Mouse (Mus musculus) cerebellum, adult 11-12 months (tissue): ENCODE data around the gene Dgkz.

Experiments used
- DNase-seq: peaks from one replicate; pipeline ENCODE4 v3.0.0; 2022

The Dgkz gene

DNA sequence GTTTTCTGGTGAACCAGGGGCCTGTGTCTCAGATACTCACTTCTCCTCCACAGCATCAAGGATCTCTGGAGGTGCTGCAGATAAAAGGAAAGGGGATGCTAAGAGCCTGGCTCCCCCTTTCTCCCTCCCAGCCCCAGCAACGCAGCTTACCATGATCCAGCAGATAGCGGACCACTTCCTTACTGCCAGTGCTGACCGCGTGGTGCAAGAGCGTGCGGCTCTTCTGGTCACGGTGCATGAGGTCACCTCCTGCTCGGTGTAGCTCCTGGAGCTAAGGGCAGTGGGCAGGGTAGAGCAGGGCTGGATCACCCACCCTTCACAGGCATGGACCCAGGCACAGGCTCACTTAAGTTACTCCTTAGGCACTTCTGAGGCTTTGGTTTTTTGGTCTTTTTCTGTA, 41.6 kb downstream of the Dgkz start:
- peak; percentile 49 for DNase-seq

GRCm38 (mm10) chr2:91933471-91933870, 42.2 kb downstream of the Dgkz start:
- peak; percentile 89 for DNase-seq

- DNase-seq, result peak; percentile 81
These were observed 42.8 kb downstream of the Dgkz start for GRCm38 (mm10) chr2:91932737-91933350.

DNA sequence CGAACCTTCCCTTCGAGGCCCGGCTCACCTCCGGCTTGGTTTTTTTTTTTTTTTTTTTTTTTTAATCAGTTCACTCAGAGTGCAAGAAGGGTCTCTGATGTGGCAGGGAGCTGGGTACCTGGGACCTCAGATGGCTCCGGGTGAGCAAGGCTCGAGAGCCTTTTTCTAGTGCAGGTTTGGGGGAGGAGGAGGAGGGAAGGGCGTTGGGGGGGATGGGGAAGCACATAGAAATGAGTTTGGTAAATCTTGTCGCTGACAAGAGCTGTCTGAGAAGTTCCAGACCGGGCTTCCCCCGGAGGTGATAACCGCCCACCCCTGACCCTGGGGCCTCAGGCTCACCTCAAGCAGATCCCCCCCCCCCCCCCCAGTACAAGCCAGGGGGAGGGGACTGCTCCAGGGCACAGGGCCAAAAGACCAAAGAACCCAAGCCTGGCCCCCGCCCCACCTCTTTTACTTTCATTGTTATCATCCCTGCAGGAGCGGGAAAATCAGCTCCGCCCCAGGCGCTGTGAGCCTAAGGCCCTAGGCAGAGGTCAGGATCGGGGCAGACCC, 43.4 kb downstream of the Dgkz start, which contains the start of gene Mdk:
Gene Mdk (minus strand): TSS at position 138 of the 552 bp plus-strand sequence.
- peak; percentile 54 for DNase-seq

GRCm38 (mm10) chr2:91931328-91932159, 44.1 kb downstream of the Dgkz start:
- peak; percentile 59 for DNase-seq

DNA sequence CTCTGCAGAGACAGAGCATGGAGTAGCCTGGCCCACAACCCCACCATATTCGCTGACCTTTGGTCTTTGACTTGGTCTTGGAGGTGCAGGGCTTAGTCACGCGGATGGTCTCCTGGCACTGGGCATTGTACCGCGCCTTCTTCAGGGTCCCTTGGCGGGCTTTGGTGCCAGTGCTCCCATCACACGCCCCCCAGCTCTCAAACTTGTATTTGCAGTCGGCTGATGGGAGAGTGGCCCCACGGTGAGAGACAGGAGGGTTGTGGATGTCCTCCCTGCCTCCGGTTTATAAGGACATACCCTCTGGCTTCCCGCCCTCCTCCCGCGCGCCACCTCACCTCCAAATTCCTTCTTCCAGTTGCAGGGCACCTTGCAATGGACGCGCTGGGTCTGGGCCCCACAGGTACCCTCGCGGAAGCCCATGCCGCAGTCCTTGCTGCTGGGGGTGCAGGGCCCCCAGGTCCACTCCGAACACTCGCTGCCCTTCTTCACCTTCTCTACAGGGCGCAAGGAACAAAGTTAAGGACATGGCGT, 44.8 kb downstream of the Dgkz start:
- DNase-seq, result peak; percentile 55

- DNase-seq, result peak; percentile 74
These were observed 45.7 kb downstream of the Dgkz start for GRCm38 (mm10) chr2:91929936-91930335.

- DNase-seq, result no peak
These were observed 46.2 kb downstream of the Dgkz start for GRCm38 (mm10) chr2:91929455-91929854.

DNA sequence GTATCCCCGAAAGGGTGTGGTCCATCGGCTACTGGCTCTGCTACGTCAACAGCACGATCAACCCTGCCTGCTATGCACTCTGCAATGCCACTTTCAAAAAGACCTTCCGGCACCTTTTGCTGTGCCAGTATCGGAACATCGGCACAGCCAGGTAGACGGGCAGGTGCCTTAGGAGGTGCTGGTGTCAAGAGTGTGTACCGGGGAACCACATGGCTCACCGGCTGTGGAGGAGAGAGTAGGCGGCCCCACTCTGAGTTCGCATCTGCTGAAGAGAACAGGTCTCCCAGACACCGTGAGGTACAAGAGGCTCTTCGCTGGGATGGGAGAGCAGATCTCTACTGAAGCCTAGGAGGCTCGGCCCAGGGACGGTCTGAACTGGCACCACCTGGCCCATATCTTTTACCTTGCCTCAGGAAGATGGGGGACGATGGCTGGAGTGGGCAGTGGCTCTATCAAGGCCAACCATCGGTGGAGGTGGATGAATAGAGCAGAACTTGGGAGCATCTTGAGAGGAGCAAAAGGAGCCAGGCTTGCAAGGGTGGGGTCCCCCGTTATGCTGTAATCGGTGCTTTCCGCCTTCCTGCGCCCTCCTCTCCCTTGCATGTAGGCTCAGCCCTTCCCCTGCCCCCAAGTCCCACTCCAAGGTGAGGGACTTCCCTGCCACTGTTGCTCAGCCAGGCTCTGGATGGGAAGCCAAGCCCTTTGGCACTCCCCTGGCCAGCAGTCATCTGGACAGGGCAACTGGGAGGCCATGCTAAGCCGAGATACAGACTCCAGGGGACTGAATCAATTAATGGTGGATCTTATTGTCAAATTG, 46.9 kb downstream of the Dgkz start:
- peak; percentile 65 for DNase-seq

- peak; percentile 85 for DNase-seq
These were observed 47.7 kb downstream of the Dgkz start for GRCm38 (mm10) chr2:91927826-91928533.

DNA sequence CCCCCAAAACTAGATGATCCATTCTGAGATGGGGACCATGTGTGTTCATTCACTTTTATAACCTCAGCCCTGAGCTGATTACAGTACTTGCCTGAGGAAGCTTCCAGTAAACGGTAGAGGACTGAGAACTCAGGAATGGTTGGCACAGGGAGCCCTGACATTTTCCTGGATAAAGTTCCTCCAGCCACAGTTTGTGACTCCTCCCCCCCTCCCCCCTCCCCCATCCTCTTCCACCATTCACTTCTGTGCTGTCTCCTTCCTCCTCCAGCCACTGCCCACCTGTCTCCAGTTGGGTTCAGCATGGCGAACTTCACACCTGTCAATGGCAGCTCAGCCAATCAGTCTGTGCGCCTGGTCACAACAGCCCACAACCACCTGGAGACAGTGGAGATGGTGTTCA, 48.7 kb downstream of the Dgkz start, which contains the start of gene Chrm4:
Gene Chrm4 (plus strand): TSS at position 301 of the 400 bp plus-strand sequence.
- DNase-seq, result no peak

DNA sequence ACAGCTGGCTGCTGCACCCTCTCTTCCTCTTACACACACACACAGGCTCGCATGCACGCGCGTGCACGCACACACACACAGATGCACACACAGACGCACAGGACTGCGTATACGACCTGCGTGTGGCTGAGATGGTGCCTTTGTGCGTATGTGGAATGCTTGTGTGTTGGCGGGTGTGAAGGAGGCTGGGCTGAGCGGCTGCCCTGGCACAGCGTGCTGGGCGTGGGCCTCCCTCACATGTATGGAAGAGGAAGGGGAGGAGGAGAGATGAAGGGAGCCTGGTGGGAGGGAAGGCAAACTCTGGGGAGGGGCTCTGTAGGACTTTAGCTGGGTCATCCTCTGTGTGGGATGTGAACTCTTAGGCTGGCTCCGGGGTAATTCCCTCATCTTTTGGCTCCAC, 50.2 kb downstream of the Dgkz start:
- DNase-seq, result peak; percentile 34

DNA sequence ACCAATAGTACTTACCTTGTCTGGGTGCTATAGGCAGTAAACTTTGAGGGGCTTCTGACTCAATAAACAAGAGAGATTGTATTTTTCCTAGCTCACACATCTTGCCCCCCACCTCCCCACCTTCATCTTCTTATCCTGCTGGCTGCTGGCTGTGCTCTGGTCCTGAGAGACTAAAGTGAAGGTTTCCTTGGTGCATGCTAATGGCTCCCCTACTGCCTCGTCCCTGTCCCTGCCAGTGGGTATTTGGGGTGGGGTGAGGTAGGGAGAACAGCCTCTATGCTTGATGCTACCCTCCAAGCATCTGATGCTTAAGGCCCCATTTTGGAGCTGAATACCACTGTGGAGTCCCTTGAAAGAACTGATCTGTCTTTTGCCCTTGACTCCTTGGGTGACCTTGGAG, 50.9 kb downstream of the Dgkz start:
- peak; percentile 26 for DNase-seq

DNA sequence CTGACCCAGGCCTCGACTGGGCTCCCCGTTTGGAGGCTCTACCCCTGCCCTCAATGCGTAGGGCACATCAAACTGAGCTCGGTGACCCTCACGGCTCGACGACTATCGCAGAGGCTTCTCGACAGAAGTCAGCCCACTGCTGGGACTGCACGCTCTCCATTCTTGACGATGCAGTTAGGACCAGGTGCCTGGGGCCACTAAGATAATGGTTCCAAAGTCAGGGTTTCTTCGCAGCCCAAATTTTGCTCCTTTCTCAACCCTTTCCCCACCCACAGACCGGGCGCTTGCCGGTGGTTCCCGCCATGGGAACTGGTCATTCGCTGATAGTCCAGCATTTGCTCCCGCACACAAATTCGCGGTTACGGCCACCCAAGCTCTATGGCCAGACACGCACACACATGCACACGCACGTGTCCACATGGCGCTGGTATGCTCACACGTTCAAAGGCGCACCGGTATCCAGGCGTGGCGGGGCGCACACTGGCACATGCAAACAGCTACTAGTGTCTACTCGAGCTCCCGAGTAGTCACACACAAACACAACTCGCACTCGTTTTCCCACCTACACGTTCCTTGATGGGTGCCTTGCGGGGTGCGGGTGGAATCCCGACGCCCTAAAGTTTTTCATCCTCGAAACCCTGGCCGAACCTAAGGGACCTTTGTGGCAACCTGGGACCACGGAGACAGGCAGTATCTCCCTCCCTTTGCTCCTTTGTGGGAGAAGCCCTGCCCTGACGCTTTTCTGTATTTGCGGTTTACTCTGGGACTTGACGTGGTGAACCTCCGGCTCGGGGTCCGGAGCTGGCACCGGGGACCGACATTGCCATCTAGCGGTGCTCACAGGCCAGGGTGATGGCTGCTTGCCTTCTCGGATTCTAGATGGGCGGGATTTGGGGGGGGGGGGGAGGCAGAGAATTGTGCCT, 52.0 kb downstream of the Dgkz start:
- DNase-seq, result peak; percentile 68

DNA sequence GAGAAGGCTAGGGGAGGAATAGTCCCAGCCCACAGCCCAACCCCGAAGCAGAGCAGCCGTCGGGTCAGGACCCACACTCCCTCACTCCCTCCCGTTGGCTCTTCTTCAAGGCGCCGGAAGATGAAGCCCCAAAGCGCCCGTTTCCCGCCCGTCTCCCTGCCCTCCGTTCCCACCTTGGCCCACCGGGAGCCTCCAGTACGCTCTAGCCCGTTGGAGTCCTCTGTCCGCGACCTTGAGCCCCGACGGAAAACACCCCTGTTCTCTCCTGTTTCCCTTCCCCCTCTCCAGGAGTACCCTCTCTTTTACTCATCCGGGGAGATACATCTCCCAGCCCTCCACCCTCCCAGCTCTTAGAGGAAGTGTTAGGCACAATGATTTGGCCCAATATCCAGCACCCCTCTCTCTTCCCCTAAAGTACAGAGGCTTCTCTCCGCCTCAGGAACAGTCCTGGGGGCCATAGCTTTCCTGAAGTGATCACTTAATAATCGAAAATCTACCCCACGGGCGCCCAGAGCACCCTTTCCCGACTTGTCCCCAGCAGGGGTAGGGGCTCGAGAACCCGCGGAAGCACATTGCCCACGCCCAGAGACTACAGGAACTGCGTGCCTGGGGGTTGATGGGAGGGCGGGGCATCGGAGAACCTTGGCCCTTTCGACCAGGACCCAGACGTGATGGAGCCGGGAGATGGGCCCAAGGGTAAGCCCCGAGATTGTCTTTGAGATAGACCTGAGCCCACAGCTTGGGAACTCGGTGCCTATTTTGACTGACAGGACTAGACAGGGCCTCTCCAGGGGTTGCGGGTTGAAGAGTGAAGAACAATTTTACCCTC, 52.9 kb downstream of the Dgkz start:
- peak; percentile 19 for DNase-seq

DNA sequence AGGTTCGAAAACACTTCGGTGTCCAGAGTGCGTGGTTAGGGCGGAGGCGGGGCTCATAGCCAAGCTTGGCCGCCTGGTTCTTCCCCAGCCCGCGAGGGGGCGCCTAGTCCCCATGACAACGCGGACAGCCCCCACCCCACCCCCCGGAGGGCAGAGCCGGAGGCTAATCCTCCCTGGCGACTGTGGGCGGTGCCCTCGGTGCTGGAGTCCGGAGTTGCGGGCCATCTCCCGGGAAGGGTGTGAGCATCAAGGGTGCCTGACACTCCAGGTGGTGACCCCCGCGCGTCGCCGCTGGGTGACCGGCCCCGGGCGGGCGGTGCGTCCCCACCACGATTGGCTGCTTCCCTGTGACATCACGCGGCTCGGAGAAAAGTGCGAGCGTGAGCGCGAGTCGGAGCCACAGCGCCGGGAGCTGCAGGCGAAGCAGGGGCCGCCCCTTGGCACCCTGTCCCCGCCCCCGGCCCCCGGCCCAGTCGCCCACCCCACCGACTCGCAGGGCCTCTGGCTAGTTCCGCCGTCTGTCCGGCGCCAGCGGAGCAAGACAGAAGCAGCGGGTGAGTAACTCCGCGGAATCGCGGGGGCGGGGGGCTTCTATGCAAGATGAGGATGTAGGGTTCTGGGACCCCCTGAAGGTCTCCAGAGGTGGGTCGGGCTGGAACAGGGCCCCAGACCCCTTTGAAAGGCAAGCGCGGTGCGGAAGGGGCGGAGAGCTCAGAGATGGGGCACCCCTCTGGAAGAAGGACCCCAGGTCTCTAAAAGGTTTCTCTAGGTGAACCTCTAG, 53.7 kb downstream of the Dgkz start:
- DNase-seq, result peak; percentile 56

GRCm38 (mm10) chr2:91921181-91921789, 54.4 kb downstream of the Dgkz start:
- peak; percentile 18 for DNase-seq

DNA sequence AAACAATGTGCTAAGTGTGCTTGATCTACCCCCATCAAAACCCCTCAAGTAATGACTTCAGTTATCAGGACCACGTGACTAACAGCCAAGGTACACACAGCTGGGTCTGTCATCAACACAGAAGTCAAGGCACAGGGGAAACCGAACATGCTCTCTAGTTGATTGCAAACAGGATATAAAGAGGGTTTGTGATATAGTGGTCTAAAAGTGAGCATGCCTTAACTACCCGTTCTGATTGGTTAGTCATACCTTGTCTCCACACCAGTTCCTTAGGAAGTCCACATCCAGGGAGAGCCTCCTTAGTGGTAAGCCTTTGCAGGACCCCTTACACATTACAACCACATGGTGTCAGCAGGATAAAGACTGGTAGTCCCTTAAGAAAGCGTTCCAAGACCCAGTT, 55.5 kb downstream of the Dgkz start:
- DNase-seq, result no peak

DNA sequence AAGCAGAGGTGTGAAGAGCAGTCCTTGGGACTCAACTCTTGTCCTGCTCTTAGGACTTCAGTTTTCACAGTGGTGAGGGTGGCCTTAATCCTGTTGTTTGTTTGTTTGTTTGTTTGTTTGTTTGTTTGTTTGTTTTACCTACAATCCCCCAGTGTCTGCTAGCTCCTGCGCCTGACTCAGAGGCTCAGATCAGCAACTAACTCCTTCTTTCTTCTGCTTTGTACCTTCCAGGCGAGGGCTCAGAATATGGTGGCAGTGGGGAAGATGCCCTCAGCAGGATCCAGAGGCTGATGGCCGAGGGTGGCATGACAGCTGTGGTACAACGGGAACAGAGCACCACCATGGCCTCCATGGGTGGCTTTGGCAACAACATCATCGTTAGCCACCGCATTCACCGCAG, 58.6 kb downstream of the Dgkz start:
- no peak for DNase-seq
